Mouse (Mus musculus) brown adipose tissue, adult 24 weeks (tissue): Measurements from ENCODE around the gene Kat2b. TPM values are rescaled to one million over a fixed set of nuclear protein-coding genes. Genes with fewer than 3 reads are reported as not detected.
A peak's percentile ranks its signal among the peaks of the same experiment; 100 is the strongest.
"Not testable (repeated sequence)": the region's sequence is repeated elsewhere in the genome, so short reads cannot be mapped to it uniquely, and the experiment has no call there.

Source experiments
- H3K27ac ChIP-seq: fragments of 200-500 bp; replicated peaks from 2 replicates; pipeline ENCODE4 v1.5.1; 2012; ENCODE audit warnings: low read depth, mild to moderate bottlenecking, low read length
- H3K4me1 ChIP-seq: fragments of 200-500 bp; 2 replicates; pipeline ENCODE4 v1.6.1; 2012; ENCODE audit warnings: low read length, mixed read lengths; ENCODE audit not compliant: control insufficient read depth, insufficient read depth, insufficient read length
- H3K4me3 ChIP-seq: fragments of 200-500 bp; 2 replicates; pipeline ENCODE4 v1.5.1; 2012; ENCODE audit warnings: low read depth, mild to moderate bottlenecking, low read length, moderate library complexity; ENCODE audit not compliant: insufficient read depth
- polyA plus RNA-seq: library from polyadenylated mRNA; stranded (reverse); fragments of >200 nt; gene quantifications from 2 replicates; pipeline ENCODE4 v1.2.4, GENCODE M21; 2012; ENCODE audit not compliant: missing spikeins, insufficient read depth, insufficient read length

Gene Kat2b
- polyA plus RNA-seq, 1 experiment: 52.3 TPM

DNA sequence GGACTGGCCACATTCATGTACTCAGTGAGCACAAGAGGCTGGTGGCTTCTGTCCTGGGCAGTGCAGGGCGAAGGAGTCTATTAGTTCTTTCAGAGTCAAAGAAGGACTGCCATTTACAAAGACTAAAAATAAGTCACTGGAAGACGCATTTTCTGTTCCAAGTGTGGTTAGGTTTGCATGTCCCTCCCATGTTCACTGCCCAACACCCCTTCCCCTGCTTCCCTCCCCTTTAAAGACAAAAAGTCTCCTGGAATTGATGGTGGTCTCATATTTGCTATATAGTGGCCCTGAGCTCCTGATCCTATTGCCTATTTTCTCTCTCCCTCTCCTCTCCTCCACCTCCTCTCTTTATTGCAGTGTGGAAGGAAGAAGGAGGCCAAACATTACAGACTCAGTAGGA lies 89.3 kb downstream of the Kat2b start:
- Histone ChIP-seq H3K27ac (peak overlapping the region; percentile 39), H3K4me1 (peaks cover 7% of the 10 kb centered on the region), H3K4me3 (no peak overlapping the region)

DNA sequence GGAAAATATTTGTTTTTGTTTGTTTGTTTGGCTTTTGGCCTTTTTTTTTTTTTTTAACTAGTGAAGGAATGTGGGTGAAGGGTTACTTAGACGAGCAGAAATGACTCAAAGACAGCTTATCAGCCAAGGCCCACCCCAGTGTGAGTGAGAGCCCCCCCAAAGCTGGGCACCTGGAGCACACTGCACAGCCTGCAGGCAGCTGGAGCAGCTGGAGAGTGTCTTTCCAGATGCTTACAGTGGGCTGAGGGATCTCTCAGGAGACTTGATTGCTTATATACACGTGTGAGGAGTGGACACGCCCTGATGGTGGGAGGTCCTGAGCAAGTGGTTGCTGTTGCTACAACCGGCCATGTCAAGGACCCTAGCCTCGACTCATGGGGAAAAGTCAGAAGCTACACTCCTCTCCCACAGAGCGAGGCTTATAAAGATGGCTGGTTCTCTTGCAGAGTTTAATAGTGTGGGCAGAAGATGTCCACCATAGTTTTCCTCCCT lies 89.8 kb downstream of the Kat2b start:
- Histone ChIP-seq H3K4me3 (no peak overlapping the region), H3K27ac (no peak overlapping the region), H3K4me1 (peaks cover 4% of the 10 kb centered on the region)

DNA sequence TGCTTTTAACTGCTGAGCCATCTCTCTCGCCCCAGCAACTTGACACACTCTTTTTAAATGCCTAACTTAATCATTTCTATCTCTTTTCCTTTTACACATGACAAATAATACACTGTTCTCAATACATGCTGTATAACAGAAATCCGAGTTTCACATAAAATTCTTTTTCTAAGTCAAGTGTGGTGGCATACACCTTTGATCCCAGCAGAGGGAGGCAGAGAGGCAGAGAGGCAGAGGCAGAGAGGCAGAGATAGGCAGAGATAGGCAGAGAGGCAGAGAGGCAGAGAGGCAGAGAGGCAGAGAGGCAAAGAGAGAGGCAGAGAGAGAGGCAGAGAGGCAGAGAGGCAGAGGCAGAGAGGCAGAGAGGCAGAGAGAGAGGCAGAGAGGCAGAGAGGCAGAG lies 90.7 kb downstream of the Kat2b start:
- H3K4me1 ChIP-seq, H3K4me3 ChIP-seq, H3K27ac ChIP-seq: not testable (repeated sequence)

DNA sequence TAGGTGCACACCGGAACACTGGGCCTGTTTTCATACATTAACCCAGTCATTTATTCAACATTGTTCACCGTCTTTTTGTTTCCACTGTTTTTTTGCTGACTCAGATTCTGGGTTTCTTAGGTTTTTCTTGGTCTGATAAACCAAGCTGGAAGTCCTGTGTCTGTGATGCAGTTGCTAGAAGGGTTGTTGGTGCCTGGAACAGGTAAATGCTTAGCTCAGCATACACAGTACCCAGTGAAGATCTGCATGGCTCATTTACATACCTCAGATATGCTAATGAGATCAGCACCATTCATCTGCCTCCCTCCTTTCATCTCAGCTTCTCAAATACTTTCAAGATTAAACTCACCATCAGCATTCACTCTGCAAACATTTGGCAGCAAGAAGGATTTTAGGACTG lies 92.0 kb downstream of the Kat2b start:
- Histone ChIP-seq H3K27ac (no peak overlapping the region), H3K4me1 (peaks cover 3% of the 10 kb centered on the region; the same call in 1 of the 2 replicates), H3K4me3 (no peak overlapping the region)

DNA sequence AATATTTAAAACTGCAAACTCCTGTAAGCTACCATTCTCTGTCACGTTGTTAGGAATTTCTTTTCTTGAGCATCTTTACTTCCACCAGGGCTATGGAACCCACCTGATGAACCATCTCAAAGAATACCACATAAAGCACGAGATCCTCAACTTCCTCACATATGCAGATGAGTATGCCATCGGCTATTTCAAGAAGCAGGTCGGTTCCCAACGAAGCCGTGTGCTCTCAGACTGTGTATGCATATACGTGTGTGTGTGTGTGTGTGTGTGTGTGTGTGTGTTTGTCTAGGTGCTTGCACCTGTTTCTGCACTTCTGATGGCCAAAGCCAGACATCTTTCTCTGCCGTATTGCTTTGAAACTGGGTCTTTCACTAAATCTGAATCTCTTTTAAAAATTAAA lies 92.6 kb downstream of the Kat2b start:
- Histone ChIP-seq H3K27ac (no peak overlapping the region), H3K4me1 (peaks cover 3% of the 10 kb centered on the region; the same call in 1 of the 2 replicates), H3K4me3 (no peak overlapping the region)

DNA sequence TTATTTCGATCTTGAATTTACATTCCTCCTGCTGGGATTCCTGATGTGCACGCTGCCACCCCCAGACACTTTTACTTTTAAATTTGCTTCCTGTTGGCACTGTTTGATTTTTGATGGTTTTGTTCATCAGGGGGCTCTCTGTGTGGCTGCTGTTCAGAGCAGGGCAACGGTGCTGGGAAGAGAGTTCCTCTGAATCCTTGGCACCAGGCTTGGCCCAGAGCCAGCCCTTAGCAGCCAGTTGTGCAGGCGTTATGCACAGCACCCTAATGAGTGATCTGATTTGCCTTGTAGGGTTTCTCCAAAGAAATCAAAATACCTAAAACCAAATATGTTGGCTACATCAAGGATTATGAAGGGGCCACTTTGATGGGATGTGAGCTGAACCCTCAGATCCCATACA lies 93.1 kb downstream of the Kat2b start:
- Histone ChIP-seq H3K27ac (no peak overlapping the region), H3K4me3 (no peak overlapping the region)

DNA sequence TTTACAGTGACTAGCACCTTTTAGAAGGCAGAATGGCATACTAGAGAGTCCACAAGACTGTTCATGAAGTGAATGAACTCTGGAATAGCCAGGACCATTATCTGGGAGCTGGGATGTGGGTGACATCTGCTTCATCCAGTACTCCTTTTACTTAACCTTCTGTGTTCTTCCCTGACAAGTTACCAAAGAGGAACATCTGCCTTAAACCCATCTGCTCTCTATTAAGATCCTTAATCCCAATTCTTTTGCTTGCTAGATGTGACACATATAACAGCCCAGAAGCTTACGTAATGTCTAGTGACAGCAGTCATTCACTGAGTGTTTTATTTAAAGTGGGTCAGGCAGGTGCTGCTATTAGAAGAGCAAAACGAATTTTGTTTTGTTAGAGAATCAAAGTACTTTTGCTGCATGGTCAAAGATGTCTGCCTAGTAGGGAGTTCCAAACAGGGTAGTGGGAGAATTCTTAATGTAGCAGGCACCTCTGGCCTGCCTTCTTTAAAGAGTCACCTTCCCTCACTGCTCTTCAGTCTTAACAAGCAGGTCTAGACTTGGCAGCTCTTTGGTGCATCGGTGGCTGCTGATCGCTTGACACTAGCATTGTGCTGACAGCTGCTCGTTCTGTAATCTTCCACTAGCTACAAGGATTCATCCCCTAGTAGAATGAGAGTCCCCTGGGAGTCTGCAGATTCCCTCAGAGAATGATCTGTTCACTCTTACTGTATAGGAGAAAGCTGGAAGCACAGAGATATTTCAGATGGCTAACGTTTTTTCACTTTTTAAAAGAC lies 94.6 kb downstream of the Kat2b start:
- H3K4me3 ChIP-seq: no peak overlapping the region
- no peak overlapping the region for H3K27ac ChIP-seq
- H3K4me1 ChIP-seq: peaks cover 3% of the 10 kb centered on the region; the same call in 1 of the 2 replicates

More for the DNA sequence above, 93.1 kb downstream of the Kat2b start:
- peaks cover 3% of the 10 kb centered on the region; the same call in 1 of the 2 replicates for H3K4me1 ChIP-seq

DNA sequence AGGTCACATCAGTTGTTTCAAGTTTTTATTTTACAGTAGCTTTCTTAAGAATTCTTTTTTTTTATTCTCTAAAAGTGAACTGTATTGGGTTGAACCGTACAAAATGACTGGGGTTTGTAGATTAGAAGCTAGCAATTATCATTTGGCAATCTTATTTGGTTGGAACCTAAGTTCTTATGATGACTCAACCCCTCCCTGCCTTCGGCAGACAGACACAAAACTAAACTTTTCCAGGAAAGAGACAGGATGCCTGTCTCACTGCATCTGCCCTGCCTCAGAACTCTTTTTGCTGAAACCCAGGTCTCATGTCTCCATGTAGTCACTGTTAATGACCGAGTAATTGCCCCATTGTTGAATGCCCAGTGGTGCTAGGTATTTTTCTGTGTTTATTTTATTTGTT lies 97.6 kb downstream of the Kat2b start:
- no peak overlapping the region for H3K27ac ChIP-seq
- no peak overlapping the region for H3K4me3 ChIP-seq
- no peaks in the 10 kb centered on the region for H3K4me1 ChIP-seq

DNA sequence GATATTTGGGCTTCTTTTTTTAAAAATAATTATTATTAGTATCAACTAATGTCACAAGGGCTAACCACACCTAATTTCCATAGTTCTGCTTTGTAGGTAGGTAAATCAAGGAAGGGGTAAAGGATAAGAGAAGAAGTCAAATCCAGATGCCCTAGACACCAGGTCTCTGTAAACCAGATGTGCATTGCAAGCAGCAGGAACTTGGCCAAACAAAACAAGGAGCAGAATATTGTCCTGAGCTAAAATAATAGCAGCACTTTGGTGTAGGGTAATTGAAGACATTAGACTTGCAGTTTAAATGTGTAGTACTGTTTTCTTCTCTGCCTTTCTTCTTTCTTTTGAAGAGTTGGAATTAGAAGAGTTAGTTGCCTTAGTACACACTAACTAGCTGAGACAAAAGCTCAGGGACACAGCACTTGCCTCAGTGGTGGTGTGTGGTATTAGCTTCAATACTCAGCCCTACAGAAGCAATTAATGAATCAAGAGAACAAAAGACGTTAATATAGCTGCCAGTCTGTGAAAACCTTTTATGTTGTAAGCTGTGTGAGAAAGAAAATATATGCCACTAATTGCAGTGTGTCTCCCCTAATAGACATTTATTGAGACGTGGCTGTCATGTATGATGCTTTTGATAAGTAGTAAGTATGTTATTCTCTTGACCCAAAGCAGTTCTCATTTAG lies 98.2 kb downstream of the Kat2b start:
- no peak overlapping the region for H3K4me3 ChIP-seq
- H3K4me1 ChIP-seq: no peaks in the 10 kb centered on the region
- no peak overlapping the region for H3K27ac ChIP-seq

DNA sequence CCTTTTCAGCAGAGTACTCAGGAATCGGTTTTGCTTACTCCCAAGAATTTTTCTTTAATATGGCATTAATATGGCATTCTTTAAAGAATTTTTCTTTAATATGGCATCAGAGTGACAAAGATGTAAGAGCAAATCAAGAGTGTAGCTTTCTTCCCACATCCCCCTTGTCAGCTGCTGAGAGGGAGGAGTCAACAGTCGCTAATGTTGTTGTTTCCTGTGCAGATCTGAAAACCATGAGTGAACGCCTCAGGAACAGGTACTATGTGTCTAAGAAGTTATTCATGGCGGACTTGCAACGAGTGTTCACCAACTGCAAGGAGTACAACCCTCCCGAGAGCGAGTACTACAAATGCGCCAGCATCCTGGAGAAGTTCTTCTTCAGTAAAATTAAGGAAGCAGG lies 103.8 kb downstream of the Kat2b start:
- H3K4me3 ChIP-seq: no peak overlapping the region
- no peaks in the 10 kb centered on the region for H3K4me1 ChIP-seq
- H3K27ac ChIP-seq: no peak overlapping the region

DNA sequence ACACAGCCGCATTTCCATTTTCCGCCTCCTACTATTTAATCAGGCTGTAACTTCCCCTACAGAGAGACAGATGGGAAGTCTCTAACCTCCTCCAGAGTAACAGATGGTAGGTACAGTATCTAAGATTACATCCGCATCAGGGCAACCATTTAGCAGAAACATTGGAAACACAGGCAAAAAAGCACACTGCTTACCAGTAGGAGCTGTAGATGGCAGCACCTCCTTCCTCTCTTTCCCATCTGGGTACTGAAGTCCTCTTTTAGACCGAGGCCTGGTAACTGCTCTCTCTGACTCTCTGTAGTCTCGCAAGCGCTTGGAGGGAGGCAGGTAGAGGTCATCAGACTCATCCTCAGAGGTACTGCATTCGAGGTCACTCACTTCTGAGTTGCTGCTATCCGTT lies 112.1 kb downstream of the Kat2b start:
- no peaks in the 10 kb centered on the region for H3K4me1 ChIP-seq
- H3K4me3 ChIP-seq: no peak overlapping the region
- H3K27ac ChIP-seq: no peak overlapping the region

DNA sequence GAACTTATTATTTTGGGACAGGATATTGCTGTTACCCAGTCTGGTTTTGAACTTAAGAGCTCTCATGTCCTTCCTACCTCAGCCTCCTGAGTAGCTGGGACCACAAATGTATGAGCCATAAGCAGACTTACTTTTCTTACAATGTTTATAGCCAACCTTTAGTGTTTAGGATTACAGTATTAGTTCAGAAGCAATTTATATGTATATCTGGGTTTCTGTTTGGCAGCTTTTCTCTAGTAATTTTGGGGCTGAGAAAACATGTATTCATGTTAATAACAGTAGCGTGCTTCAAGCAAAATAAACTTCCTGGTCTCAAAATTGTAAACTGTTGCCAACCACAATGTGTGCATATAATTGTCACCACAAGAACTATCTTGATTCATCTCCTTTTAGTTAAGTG lies 121.7 kb downstream of the Kat2b start:
- Histone ChIP-seq H3K4me1 (peaks cover 3% of the 10 kb centered on the region; the same call in 1 of the 2 replicates), H3K27ac (no peak overlapping the region), H3K4me3 (no peak overlapping the region)

DNA sequence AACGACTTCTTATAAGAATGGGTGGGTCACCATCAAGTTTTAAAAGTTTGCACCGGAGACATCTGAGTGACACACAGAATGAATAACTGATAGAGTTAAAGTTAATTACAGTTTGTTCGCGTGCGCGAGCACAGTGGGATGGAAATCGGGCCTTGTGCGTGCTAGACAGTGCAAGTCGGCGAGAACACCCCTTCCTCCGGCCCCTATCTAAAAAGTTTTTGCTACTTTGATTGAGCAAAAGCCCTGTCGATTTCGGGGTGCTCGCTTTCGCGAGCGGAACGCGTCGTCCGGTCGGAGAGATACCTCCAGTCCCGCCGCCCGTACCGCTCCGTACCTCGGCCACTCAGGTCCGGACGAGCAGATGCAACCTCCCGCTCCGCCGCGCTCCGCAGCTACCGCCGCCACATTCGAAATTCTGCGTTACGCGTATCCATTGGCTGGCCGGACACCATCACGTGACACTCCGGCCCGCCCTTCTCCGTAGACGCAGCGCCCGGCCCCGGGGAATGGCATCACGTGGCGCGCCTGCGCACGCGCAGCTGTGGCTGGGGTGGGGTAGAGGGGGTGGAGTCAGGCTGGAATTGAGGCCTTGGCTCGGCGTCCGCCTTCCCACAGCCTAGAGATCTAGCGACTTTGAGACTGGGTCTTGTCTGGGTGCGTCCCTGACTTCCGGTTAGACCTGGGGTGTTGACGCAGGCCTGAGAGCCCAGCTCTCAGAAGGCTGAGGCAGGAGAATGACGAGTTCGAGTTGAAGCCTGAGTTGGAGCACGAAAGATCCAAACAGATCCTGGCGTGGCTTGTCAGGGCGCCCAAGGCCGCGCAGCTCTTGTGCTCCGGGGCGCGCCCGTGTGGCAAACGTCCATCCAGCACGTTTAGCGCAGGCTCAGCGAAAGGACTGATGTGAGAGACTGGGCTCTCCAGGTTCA lies 122.5 kb downstream of the Kat2b start, which contains the start of gene Sgo1:
Gene Sgo1 (minus strand): TSS at position 457 of the 926 bp plus-strand sequence.
- peaks cover 3% of the 10 kb centered on the region; the same call in 1 of the 2 replicates for H3K4me1 ChIP-seq
- peak within 1 kb of the TSS; percentile 83 for H3K4me3 ChIP-seq
- H3K27ac ChIP-seq: peak within 1 kb of the TSS; percentile 99

DNA sequence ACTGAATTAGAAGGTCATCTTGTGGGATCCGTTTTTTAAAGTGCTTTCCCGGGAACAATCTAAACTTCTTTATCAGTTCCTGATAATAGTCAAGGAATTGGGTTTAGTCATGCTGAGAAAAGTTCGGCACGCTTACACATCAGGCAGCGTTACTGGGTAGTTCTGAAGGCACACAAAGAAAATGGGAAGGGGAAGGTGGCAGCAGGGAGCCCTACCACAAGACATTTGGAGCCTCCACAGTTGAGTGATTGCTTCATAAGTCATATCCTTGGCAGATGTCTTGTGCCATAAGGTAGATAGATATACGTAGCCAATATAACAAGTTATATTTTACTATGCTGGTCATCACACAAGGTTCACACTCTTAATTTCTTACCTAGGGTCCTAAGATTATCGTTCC lies 123.3 kb downstream of the Kat2b start:
- Histone ChIP-seq H3K4me3 (peak overlapping the region; percentile 83), H3K27ac (peak overlapping the region; percentile 99), H3K4me1 (peaks cover 3% of the 10 kb centered on the region; the same call in 1 of the 2 replicates)

DNA sequence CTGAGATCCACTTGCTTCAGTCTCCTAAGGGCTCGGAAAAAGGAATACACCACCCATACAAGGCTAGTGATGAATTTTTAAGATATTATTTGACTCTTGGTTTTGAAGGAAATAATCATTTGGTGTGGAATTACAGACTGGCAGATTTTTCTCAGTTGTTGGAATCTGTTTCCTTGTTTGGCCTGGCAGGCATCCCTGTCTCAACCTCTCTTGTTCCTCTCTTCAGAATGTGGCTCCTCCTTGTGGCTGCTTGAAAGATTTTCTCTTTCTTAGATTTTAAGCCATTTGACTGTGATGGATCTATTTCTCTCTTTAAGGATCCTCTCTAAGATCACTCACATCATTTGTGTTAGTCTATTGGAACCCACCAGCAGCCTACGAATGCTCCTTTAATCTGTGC lies 127.4 kb downstream of the Kat2b start:
- peaks cover 3% of the 10 kb centered on the region; the same call in 1 of the 2 replicates for H3K4me1 ChIP-seq
- no peak overlapping the region for H3K4me3 ChIP-seq
- no peak overlapping the region for H3K27ac ChIP-seq
